Mouse (Mus musculus) splenic B cell, adult 2 months (primary cell): ENCODE measurements around the gene Flywch2.

Experiments used
- DNase-seq: peaks from one replicate; pipeline ENCODE4 v3.0.0-alpha.2; 2011; ENCODE audit warnings: low read depth, low spot score
- H3K27me3 ChIP-seq: 2 replicates; pipeline ENCODE4 v1.6.1; 2012; ENCODE audit warnings: mild to moderate bottlenecking, low read length, moderate library complexity, mixed read lengths; ENCODE audit not compliant: control insufficient read depth, poor library complexity, insufficient read depth, severe bottlenecking
- H3K36me3 ChIP-seq: 2 replicates; pipeline ENCODE4 v1.6.1; 2012; ENCODE audit warnings: mild to moderate bottlenecking, low read length, moderate library complexity, mixed read lengths; ENCODE audit not compliant: control insufficient read depth, poor library complexity, insufficient read depth, severe bottlenecking

The Flywch2 gene

GRCm38 (mm10) chr17:23748631-23749391, 37.1 kb downstream of the Flywch2 start:
- Histone ChIP-seq H3K27me3 (no peaks in the 10 kb centered on the region), H3K36me3 (no peaks in the 10 kb centered on the region)
- peak; percentile 79 for DNase-seq

DNA sequence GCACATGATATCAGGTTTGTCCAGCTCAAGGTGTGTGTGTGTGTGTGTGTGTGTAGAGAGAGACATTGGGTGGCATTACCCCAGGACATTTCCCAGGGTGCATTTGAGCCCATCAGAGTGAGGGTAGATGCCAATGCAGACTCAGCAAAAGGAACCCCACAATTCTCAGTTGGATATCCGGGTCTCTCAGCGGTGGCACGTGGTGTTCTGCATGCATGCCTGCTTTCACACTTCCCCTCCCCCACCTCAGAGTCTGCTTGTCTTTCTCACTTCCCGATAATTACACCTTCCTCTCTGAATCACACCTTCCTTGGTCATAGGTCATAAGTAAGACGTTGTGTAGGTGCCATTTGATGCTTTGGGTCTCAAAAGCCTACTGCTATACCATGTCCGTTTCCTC, 37.9 kb downstream of the Flywch2 start:
- peak; percentile 90 for DNase-seq

GRCm38 (mm10) chr17:23747471-23747870, 38.4 kb downstream of the Flywch2 start:
- DNase-seq: no peak
- Histone ChIP-seq H3K36me3 (no peaks in the 10 kb centered on the region), H3K27me3 (no peaks in the 10 kb centered on the region)

More for the DNA sequence above, 37.9 kb downstream of the Flywch2 start:
- no peaks in the 10 kb centered on the region for H3K27me3 ChIP-seq
- no peaks in the 10 kb centered on the region for H3K36me3 ChIP-seq

DNA sequence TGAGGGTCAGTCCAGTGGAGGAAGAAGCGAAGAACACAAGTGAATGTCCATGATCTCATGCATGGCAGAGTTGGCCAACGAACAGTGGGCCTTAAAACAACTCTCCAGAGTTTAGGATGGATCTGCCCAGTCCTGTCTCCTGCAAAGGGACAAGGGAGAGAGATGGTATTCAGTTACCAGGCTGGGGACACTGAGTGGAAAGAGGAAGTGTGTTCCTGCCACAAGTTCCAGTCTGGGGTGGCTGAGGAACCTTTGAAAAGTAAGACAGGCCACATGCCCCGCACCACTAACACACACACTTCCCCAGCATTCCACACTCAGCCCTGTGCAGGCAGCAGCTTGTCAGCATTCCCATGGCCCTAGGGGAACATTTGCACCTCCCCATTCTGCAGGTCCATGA, 39.1 kb downstream of the Flywch2 start:
- no peaks in the 10 kb centered on the region for H3K36me3 ChIP-seq
- DNase-seq: peak; percentile 50
- H3K27me3 ChIP-seq: no peaks in the 10 kb centered on the region

DNA sequence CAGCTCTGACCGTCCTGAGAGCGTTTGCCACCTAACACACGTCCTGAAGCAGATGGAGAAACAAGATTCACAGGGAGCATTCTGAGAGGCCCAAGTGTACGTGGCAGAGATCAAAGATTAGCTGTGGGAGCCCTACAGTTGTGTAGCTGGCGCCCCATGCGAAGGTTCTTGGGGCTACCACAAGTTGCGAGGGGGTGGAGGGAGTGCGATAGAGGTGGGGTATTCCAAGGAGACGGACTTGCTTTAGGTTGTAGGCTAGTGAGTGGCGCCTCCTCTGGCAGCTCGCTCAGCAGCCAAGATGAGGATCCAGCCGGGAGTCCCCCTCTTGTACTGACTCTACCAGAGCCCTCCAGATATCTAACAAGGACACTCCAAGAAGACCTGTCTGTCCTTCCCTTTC, 39.6 kb downstream of the Flywch2 start:
- peak; percentile 33 for DNase-seq
- no peaks in the 10 kb centered on the region for H3K27me3 ChIP-seq
- H3K36me3 ChIP-seq: no peaks in the 10 kb centered on the region

- H3K36me3 ChIP-seq: no peaks in the 10 kb centered on the region
- peak; percentile 46 for DNase-seq
Observed at GRCm38 (mm10) chr17:23745301-23746251, 40.3 kb downstream of the Flywch2 start, which contains the start of gene Kremen2. Gene Kremen2 (minus strand): TSS chr17:23745833.

GRCm38 (mm10) chr17:23744651-23745050, 41.2 kb downstream of the Flywch2 start:
- H3K36me3 ChIP-seq: no peaks in the 10 kb centered on the region
- H3K27me3 ChIP-seq: no peaks in the 10 kb centered on the region
- no peak for DNase-seq

More at GRCm38 (mm10) chr17:23745301-23746251, 40.3 kb downstream of the Flywch2 start, which contains the start of gene Kremen2:
- no peaks in the 10 kb centered on the region for H3K27me3 ChIP-seq

DNA sequence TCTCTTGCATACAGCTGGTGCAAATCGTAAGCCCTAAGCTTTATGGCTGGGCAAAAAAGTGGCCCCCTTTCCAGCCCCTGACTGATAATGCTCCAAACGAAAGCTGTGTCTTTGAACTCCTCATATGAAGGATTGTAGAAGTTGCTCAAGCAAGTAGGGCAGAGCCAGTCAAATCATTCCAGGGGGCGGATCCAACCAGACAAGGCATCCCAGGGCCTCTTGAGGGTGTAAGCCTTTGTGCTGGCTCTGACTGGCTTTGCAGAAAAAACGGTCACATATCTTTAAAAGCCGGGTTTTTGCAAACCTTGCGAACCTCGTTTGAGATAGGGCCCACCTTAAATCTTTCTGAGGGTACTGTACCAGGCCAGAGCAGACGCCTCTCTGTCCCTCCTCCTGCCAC, 41.8 kb downstream of the Flywch2 start:
- no peak for DNase-seq
- Histone ChIP-seq H3K27me3 (no peaks in the 10 kb centered on the region), H3K36me3 (no peaks in the 10 kb centered on the region)

DNA sequence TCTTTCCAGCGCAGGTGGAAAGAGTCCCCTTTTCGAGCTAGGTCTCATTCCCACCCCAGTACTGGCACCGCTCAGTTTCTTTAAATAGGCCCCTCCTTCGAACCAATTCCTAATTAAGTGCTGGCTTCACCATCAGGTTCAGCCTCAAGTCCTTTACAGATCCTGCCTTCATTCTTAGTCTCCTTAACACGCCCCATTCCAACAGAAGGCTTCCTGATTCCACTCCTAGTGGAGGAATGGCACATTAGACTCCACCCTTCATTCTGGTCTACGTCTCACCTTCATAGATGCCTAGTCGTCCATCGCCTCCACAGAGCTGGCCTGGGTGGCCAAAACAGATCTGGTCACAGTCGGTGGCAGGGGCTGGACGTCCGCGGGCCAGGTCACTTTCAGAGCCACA, 42.9 kb downstream of the Flywch2 start:
- Histone ChIP-seq H3K27me3 (no peaks in the 10 kb centered on the region), H3K36me3 (no peaks in the 10 kb centered on the region)
- no peak for DNase-seq

- no peaks in the 10 kb centered on the region for H3K36me3 ChIP-seq
- no peaks in the 10 kb centered on the region for H3K27me3 ChIP-seq
- DNase-seq: peak; percentile 73
Observed at GRCm38 (mm10) chr17:23742210-23742793, 43.6 kb downstream of the Flywch2 start.

GRCm38 (mm10) chr17:23741359-23742209, 44.3 kb downstream of the Flywch2 start:
- Histone ChIP-seq H3K27me3 (no peaks in the 10 kb centered on the region), H3K36me3 (no peaks in the 10 kb centered on the region)
- DNase-seq: no peak

GRCm38 (mm10) chr17:23740598-23741021, 45.3 kb downstream of the Flywch2 start, which contains the start of gene Paqr4:
Gene Paqr4 (minus strand): TSS chr17:23740867.
- H3K36me3 ChIP-seq: no peaks in the 10 kb centered on the region
- DNase-seq: no peak
- no peaks in the 10 kb centered on the region for H3K27me3 ChIP-seq

- Histone ChIP-seq H3K27me3 (no peaks in the 10 kb centered on the region), H3K36me3 (no peaks in the 10 kb centered on the region)
- peak; percentile 83 for DNase-seq
Observed at GRCm38 (mm10) chr17:23740136-23740584, 45.7 kb downstream of the Flywch2 start.
